Mouse (Mus musculus): ENCODE results near the gene Dact2.

Gene Dact2

DNA sequence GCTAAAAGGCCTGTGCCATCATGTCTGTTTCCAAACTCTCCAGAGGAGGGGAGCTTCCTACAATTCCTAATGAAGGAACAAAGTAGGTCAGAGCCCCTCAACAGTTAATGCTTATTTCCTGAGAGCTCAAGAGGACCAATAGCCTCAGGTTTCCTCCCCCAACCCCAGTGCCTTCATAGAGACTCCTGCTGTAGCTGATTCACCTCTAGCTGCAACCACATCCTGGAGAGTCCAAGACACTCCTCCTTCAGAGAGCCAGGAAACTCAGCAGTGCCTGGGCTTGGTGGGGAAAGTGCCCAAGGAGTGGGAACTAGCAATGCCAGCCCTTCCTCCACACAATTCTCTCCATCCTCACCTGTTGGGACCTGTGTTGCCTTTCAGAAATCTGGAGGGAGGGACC lies 31.4 kb downstream of the Dact2 start:
- DNase-seq = no peak

GRCm38 (mm10) chr17:14172184-14172583 lies 31.9 kb downstream of the Dact2 start:
- DNase-seq = no peak

DNA sequence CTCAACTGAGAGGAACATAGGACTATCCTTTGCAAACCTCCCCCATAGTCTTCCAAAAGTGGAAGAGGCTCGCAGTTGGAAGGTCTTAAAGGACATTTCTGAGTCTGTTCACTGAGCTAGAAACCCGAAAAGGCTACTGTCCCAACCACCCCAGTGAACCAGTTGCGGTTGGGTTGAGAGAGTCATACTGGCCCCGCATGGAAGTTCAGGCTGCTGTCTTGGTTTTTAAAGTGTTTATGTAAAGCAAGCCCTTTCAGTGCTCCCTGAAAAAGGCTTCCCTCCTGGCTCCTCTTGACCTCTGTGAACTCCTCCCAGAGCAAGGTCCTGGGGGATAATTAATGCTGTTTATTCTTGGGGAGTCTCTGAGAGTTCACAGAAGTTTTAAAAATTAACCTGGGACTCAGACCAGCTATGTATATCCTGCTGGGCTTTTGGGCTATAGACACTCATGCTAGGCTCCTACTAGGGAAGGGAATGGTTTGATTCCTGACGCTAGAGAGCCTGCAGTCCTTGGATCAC lies 33.1 kb downstream of the Dact2 start:
- DNase-seq = no peak

DNA sequence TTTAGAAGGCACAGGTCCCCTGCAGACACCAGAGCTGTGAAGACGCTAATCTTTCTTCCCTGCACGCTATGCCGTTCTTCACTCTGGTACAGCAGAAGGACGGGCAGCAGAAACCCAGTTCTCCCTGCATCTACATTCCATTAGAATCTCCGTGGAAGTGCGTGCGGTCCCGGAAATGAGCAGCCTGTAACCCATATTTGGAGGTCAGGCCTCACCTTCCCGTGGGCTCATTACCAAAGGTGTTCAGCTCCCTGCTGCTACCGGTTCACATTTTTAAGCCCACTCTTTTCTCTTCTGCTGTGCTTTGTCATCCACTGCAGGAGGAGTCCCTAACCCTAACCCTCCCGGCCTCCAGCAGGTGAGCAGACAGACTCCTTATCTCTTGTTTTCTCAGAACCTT lies 34.7 kb downstream of the Dact2 start:
- DNase-seq = no peak

GRCm38 (mm10) chr17:14167594-14167993 lies 36.5 kb downstream of the Dact2 start:
- no peak for DNase-seq

DNA sequence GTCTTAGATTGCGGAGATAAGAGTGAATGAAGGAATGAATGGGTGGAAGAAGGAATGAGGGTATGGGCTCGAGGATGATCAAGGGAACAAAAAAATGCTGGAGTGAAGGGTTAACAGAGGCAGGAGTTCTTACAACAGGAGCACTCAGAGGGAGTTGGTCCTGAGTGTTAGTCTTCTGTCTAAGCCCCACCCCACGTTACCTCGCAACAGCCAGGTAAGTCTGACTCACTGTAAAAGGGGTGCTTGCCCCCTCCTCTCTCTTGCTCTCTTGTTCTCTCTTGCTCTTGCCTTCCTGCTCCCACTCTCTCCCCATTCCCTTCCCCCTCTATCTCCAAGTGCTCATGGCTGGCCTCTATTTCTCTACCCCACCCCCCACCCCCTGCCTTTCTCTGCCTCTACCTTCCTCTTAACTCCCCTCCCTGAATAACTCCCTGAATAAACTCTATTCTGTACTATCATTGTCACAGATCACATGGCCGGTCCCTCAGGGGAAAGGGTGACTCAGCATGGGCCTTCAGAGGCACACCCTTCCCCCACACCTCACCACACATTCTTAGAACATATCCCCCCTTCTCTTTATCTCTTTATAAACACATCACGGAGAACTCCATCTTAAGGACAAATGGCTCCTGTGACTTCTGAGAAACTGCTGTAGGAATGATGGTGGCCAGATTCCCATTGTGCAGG lies 37.2 kb downstream of the Dact2 start:
- no peak for DNase-seq

DNA sequence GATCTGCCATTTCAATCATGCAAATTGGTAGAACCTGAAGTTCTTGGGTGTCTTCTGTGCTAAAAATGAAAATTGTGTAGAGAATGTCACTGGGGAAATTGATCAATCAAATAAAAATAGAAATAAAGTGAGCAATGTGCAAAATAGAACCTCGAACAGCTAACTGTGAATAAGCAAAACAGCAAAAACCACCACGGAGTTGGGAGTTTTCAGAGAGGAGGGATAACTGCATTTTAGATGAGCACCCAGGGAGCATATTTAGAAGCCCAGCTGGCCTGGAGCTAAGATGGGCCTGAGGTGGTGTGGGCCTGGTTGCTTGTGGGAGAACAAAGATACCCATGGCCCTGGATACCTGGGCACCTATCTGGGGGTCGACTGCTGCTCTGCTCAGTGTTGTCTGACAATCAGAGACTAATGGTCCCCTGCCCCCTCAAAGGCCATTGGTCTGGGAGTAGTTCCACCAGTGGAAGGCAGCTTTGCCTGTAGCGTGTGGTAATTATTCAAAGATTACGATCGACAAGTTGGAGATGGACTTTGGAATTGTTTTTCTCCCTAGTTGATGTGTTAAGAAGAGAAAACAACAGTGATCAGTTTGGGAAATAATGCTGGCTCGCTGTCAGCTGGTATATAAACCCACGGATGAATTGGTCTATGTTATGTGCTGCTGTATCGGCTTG lies 38.0 kb downstream of the Dact2 start:
- no peak for DNase-seq

DNA sequence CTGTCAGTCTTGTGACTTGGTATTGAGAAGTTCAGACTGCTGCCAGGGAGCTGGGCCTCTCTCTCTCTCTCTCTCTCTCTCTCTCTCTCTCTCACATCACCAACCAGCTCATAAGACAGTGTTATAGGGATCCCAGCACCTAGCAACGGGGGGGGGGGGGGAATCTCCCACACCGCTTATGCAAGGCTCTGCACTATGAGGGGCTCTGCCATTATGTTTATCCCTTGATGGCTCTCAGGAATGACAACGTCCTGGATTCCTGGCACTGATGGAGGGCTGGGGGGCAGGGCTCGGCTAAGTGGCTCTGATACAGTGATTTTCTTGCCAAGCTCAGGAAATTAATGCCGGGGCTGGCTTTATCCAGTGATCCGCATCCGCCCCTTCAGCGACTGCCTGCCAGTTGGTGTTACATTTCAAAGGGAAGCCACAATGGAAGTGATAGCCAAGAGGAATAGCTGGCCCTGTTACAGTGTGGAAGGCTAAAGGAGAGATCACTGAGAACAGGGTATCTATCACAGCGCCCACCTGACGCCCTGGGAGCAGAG lies 38.7 kb downstream of the Dact2 start:
- DNase-seq = no peak

- DNase-seq = no peak
Measured at GRCm38 (mm10) chr17:14160846-14161245, 43.3 kb downstream of the Dact2 start.

- DNase-seq = no peak
Measured at GRCm38 (mm10) chr17:14157779-14158195, 46.3 kb downstream of the Dact2 start.

Data from lung, adult 18-20 months (tissue).